ENCODE assay signal across 13 mouse cellular contexts in genomic region chr7:129402695-129403364, GRCm38 (mm10).
A peak's percentile ranks its signal among the peaks of the same experiment; 100 is the strongest.
DNase-seq lines count a peak whose midpoint lies in the region; ATAC-seq and TF ChIP-seq lines count a peak whose summit lies in the region.
"Had no signal": no experiment of that assay in that cellular context is flagged by ENCODE, and none has a peak within 500 bp of the region (broad histone marks: within the 10 kb centered on the region; RNA-seq: fewer than 3 reads in every experiment).

No protein-coding gene starts in this region.

- no peaks in the 10 kb centered on the region for H3K36me3 ChIP-seq in forebrain, embryonic 13.5 days (ENCODE audit: poor library complexity, severe bottlenecking)
- H3K36me3 ChIP-seq in neural tube, embryonic 13.5 days = no peaks in the 10 kb centered on the region
- no peaks in the 10 kb centered on the region for H3K36me3 ChIP-seq in liver, postnatal 0 days (replicated peaks; ENCODE audit: insufficient read depth, low read length)
- H3K36me3 ChIP-seq: heart, embryonic 15.5 days had no signal

- DNase-seq in frontal cortex, postnatal 25 days (ENCODE audit: low spot score in 2 of 2) = peak; percentile 15 to 32
- DNase-seq in left cerebral cortex, adult 11 months (ENCODE audit: low spot score) = peak; percentile 25
- no peak for DNase-seq in liver, postnatal 0 days
- DNase-seq in lung, postnatal 36 days = no peak
- no peak for DNase-seq in kidney, postnatal 10 days
- DNase-seq in cerebellum, adult 2 months = no peak
- DNase-seq: cerebellum, adult 9-11 months; kidney, postnatal 25 days; thymus, postnatal 4 days had no signal

- H3K4me1 ChIP-seq in forebrain, embryonic 13.5 days = peaks cover 31% of the 10 kb centered on the region
- H3K4me1 ChIP-seq in neural tube, embryonic 13.5 days (replicated peaks) = peaks cover 30% of the 10 kb centered on the region
- no peaks in the 10 kb centered on the region for H3K4me1 ChIP-seq in liver, postnatal 0 days (ENCODE audit: insufficient read depth)
- H3K4me1 ChIP-seq in cerebellum, adult 2 months (ENCODE audit: control insufficient read depth, insufficient read depth, low read length) = no peaks in the 10 kb centered on the region
- H3K4me1 ChIP-seq: heart, embryonic 15.5 days had no signal

- H3K4me2 ChIP-seq in forebrain, embryonic 13.5 days = peak overlapping the region; percentile 36
- peak overlapping the region; percentile 25; the same call in 1 of the 2 replicates for H3K4me2 ChIP-seq in neural tube, embryonic 13.5 days
- H3K4me2 ChIP-seq in liver, postnatal 0 days (ENCODE audit: low read depth, low read length) = no peak overlapping the region
- H3K4me2 ChIP-seq: heart, embryonic 15.5 days had no signal

- 30% methylated on average over 13 of the region's 13 CpGs for WGBS in forebrain, embryonic 13.5 days
- WGBS in neural tube, embryonic 13.5 days = 51% methylated on average over 13 of the region's 13 CpGs
- 78% methylated on average over 13 of the region's 13 CpGs for WGBS in liver, postnatal 0 days (ENCODE audit: insufficient replicate concordance)
- 59% methylated on average over 13 of the region's 13 CpGs for WGBS in cerebellum, adult 2 months

- peaks cover 68% of the 10 kb centered on the region for H3K27me3 ChIP-seq in forebrain, embryonic 13.5 days
- peaks cover 44% of the 10 kb centered on the region for H3K27me3 ChIP-seq in neural tube, embryonic 13.5 days
- no peaks in the 10 kb centered on the region for H3K27me3 ChIP-seq in liver, postnatal 0 days (ENCODE audit: insufficient read depth, low read length)
- no peaks in the 10 kb centered on the region; the same call in 1 of the 2 replicates for H3K27me3 ChIP-seq in cerebellum, adult 2 months (ENCODE audit: control insufficient read depth, insufficient read depth, low read length)
- H3K27me3 ChIP-seq: heart, embryonic 15.5 days had no signal

- 0 out of 2 replicates have a peak overlapping the region, but pooled peaks have one; percentile 31 for H3K27ac ChIP-seq in forebrain, embryonic 13.5 days
- peak overlapping the region; percentile 46; the same call in 1 of the 2 replicates for H3K27ac ChIP-seq in neural tube, embryonic 13.5 days (replicated peaks)
- no peak overlapping the region for H3K27ac ChIP-seq in liver, postnatal 0 days (ENCODE audit: low read depth)
- H3K27ac ChIP-seq in cerebellum, adult 2 months (ENCODE audit: insufficient read depth, low read length) = no peak overlapping the region
- H3K27ac ChIP-seq: heart, embryonic 15.5 days had no signal

- H3K9me3 ChIP-seq in forebrain, embryonic 13.5 days (replicated peaks) = no peaks in the 10 kb centered on the region
- no peaks in the 10 kb centered on the region for H3K9me3 ChIP-seq in neural tube, embryonic 13.5 days
- H3K9me3 ChIP-seq in liver, postnatal 0 days (ENCODE audit: low read length) = no peaks in the 10 kb centered on the region
- H3K9me3 ChIP-seq: heart, embryonic 15.5 days had no signal

- H3K9ac ChIP-seq in forebrain, embryonic 13.5 days = no peak overlapping the region
- no peak overlapping the region for H3K9ac ChIP-seq in neural tube, embryonic 13.5 days
- no peak overlapping the region for H3K9ac ChIP-seq in liver, postnatal 0 days (replicated peaks)
- H3K9ac ChIP-seq: heart, embryonic 15.5 days had no signal

- peak; percentile 88 for ATAC-seq in forebrain, embryonic 13.5 days
- ATAC-seq in neural tube, embryonic 13.5 days (ENCODE audit: low read depth) = peak; percentile 78; the same call in 1 of the 2 replicates
- ATAC-seq in liver, postnatal 0 days = no peak

- TF ChIP-seq POLR2A in cerebellum, adult 2 months (IDR thresholded peaks at IDR 0.05; ENCODE audit: borderline replicate concordance, insufficient read depth, low read length) = no peak

- no peak for TF ChIP-seq CTCF in liver, postnatal 0 days (IDR thresholded peaks at IDR 0.05; ENCODE audit: low read depth)
- TF ChIP-seq CTCF in cerebellum, adult 2 months (IDR thresholded peaks at IDR 0.05; ENCODE audit: borderline replicate concordance, insufficient read depth, low read depth, low read length) = no peak

- no peak for TF ChIP-seq EP300 in liver, postnatal 0 days (IDR thresholded peaks at IDR 0.05; ENCODE audit: low read depth)

- no peak overlapping the region for H3K4me3 ChIP-seq in forebrain, embryonic 13.5 days
- H3K4me3 ChIP-seq in neural tube, embryonic 13.5 days = no peak overlapping the region
- no peak overlapping the region for H3K4me3 ChIP-seq in liver, postnatal 0 days (ENCODE audit: low read depth, low read length)
- no peak overlapping the region for H3K4me3 ChIP-seq in cerebellum, adult 2 months (replicated peaks; ENCODE audit: insufficient read depth, low read depth, low read length)
- H3K4me3 ChIP-seq: erythroblast, embryonic 14.5 days; heart, embryonic 15.5 days had no signal

Comparison
In these comparisons a context has a peak if more than half of its experiments do, and no peak if none do; other contexts are left out.
1. H3K27ac ChIP-seq: peak in forebrain, embryonic 13.5 days (single experiment) and neural tube, embryonic 13.5 days (single experiment); none in liver, postnatal 0 days (single experiment) and cerebellum, adult 2 months (single experiment).
2. DNase-seq: peak in frontal cortex, postnatal 25 days (2 of 2) and left cerebral cortex, adult 11 months (single experiment); none in liver, postnatal 0 days (single experiment), lung, postnatal 36 days (single experiment), kidney, postnatal 10 days (single experiment) and cerebellum, adult 2 months (0 of 2).